Mouse (Mus musculus) erythroblast, embryonic 14.5 days (primary cell): ENCODE measurements around the gene Slc44a3.

Source experiments
- GATA1 ChIP-seq: IDR thresholded peaks from 2 replicates; pipeline ENCODE4 v1.6.1; 2012; ENCODE audit warnings: low read length, inconsistent platforms, mixed read lengths
- TAL1 ChIP-seq: IDR thresholded peaks from 3 replicates; pipeline ENCODE4 v1.6.1; 2012; ENCODE audit warnings: low read length, inconsistent platforms, mixed read lengths

- TF ChIP-seq TAL1 (no peak), GATA1 (no peak)
Observed at GRCm38 (mm10) chr3:121578706-121579105, 46.5 kb upstream of the Slc44a3 start.
